12 mouse cellular contexts compared by ENCODE assay signal in the genomic region with DNA sequence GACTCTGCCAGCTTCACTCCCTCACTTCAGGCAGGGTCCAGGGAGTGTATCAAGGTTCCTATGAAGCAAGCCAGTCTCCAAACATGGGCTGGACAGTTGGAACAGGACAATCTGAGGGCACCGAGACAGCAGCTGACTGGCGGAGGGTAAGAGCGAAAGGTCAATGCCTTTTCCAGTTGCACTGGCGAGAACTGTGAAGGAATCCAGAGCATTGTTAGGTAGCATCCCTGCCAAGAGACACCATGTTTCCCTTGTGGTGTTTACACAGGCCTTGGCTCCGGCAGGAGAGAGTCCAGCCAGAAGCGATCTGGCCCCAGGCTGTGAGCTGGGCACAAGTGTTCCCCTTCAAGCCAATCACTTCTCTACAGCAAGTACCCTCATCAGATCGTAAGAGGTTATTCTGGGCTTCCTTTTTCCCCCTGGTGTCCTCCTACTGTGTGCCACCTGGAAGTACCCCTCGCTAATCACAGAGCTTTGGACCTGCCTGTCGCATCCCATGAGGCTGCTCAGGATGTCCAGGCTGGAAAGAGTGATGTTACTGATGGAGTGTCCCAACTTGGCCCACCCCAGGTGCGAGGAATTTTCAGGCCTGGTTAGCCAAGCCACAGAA. TPM values are rescaled to one million over a fixed set of nuclear protein-coding genes. Genes with fewer than 3 reads are reported as not detected.
A peak's percentile ranks its signal among the peaks of the same experiment; 100 is the strongest.
DNase-seq lines count a peak whose midpoint lies in the region.
"Had no signal": no experiment of that assay in that cellular context is flagged by ENCODE, and none has a peak within 500 bp of the region (broad histone marks: within the 10 kb centered on the region; RNA-seq: fewer than 3 reads in every experiment).

No protein-coding gene starts in this region.

- no peak overlapping the region for H3K4me3 ChIP-seq in limb, embryonic 10.5 days
- H3K4me3 ChIP-seq: hindbrain, embryonic 15.5 days; lung, embryonic 15.5 days had no signal

- H3K27me3 ChIP-seq in limb, embryonic 10.5 days (ENCODE audit: low read depth, poor library complexity, severe bottlenecking): peaks cover 5% of the 10 kb centered on the region; the same call in 1 of the 2 replicates
- H3K27me3 ChIP-seq: hindbrain, embryonic 15.5 days; lung, embryonic 15.5 days had no signal

- peak overlapping the region; percentile 65 for H3K27ac ChIP-seq in limb, embryonic 10.5 days
- H3K27ac ChIP-seq: hindbrain, embryonic 15.5 days; lung, embryonic 15.5 days had no signal

- 85% methylated on average over 10 of the region's 10 CpGs for WGBS in limb, embryonic 10.5 days

- no peaks in the 10 kb centered on the region for H3K36me3 ChIP-seq in limb, embryonic 10.5 days
- H3K36me3 ChIP-seq: hindbrain, embryonic 15.5 days; lung, embryonic 15.5 days had no signal

- peak; percentile 51 for DNase-seq in heart, adult 8-10 months (ENCODE audit: low spot score)
- DNase-seq in heart, postnatal 4 days: no peak
- peak; percentile 66 for DNase-seq in brain, adult 2 months (ENCODE audit: low read depth, low spot score)
- peak; percentile 31 for DNase-seq in cerebellum, adult 8-10 months
- no peak for DNase-seq in limb, embryonic 10.5 days (ENCODE audit: low spot score)
- DNase-seq in frontal cortex, adult 2 months (ENCODE audit: extremely low spot score in 1 of 2, low spot score in 1 of 2): no peak
- no peak for DNase-seq in left cerebral cortex, adult 18-20 months (ENCODE audit: low spot score in 2 of 2)
- DNase-seq: kidney, postnatal 14 days; right cerebral cortex, postnatal 14 days had no signal

- no peaks in the 10 kb centered on the region for H3K9me3 ChIP-seq in limb, embryonic 10.5 days (replicated peaks)
- H3K9me3 ChIP-seq: hindbrain, embryonic 15.5 days; lung, embryonic 15.5 days had no signal

- peaks cover 22% of the 10 kb centered on the region for H3K4me1 ChIP-seq in limb, embryonic 10.5 days
- H3K4me1 ChIP-seq: hindbrain, embryonic 15.5 days had no signal

RNA-seq across cellular contexts. Expression of gene Prelp, which starts 13.2 kb away (rescaled TPM):
- total RNA-seq in heart, adult 8-10 months (2022): 10 to 100 TPM; 26.0 to 28.4 (median 27.1) TPM
- 10 to 100 TPM; 14.5 to 15.0 TPM for total RNA-seq in heart, postnatal 4 days (2021)
- 0.18 and 0.56 TPM in 2 replicates for polyA plus RNA-seq in limb, embryonic 10.5 days (2016; fragmentation: Nextera tagmentation; extraction: Ambion mirVana)
- 9.0 and 10.3 TPM in 2 replicates for polyA plus RNA-seq in frontal cortex, adult 2 months (2012; rRNA removed)
- total RNA-seq in left cerebral cortex, adult 18-20 months (2021): 10 to 100 TPM; 12.1 to 13.1 TPM
- total RNA-seq: CH12.LX had no signal

RNA-seq across cellular contexts. Expression of gene Optc, which starts 26.7 kb away (rescaled TPM):
- under 1 TPM in 2 of 4 experiments, not detected in 2; 0.31 to 0.44 TPM for total RNA-seq in heart, adult 8-10 months (2022)
- under 1 TPM; 0.16 to 0.29 TPM for total RNA-seq in heart, postnatal 4 days (2021)
- 0.24 and 0.41 TPM in 2 replicates for polyA plus RNA-seq in limb, embryonic 10.5 days (2016; fragmentation: Nextera tagmentation; extraction: Ambion mirVana)
- 0.99 and 1.7 TPM in 2 replicates for polyA plus RNA-seq in frontal cortex, adult 2 months (2012; rRNA removed)
- 1 to 10 TPM in 1 of 2 experiments, under 1 TPM in 1; 0.75 to 1.6 TPM for total RNA-seq in left cerebral cortex, adult 18-20 months (2021)
- total RNA-seq: CH12.LX had no signal

Comparison
In these comparisons a context has a peak if more than half of its experiments do, and no peak if none do; other contexts are left out.
1. DNase-seq: peak in heart, adult 8-10 months (single experiment), brain, adult 2 months (single experiment) and cerebellum, adult 8-10 months (single experiment); none in heart, postnatal 4 days (single experiment), limb, embryonic 10.5 days (single experiment), frontal cortex, adult 2 months (0 of 2) and left cerebral cortex, adult 18-20 months (0 of 2).